Mouse (Mus musculus): ENCODE data around the gene S1pr1. TPM values are rescaled to one million over a fixed set of nuclear protein-coding genes. Genes with fewer than 3 reads are reported as not detected.

S1pr1 gene
- 10 to 100 TPM; 50.5 to 51.0 TPM for total RNA-seq (2021)

DNA sequence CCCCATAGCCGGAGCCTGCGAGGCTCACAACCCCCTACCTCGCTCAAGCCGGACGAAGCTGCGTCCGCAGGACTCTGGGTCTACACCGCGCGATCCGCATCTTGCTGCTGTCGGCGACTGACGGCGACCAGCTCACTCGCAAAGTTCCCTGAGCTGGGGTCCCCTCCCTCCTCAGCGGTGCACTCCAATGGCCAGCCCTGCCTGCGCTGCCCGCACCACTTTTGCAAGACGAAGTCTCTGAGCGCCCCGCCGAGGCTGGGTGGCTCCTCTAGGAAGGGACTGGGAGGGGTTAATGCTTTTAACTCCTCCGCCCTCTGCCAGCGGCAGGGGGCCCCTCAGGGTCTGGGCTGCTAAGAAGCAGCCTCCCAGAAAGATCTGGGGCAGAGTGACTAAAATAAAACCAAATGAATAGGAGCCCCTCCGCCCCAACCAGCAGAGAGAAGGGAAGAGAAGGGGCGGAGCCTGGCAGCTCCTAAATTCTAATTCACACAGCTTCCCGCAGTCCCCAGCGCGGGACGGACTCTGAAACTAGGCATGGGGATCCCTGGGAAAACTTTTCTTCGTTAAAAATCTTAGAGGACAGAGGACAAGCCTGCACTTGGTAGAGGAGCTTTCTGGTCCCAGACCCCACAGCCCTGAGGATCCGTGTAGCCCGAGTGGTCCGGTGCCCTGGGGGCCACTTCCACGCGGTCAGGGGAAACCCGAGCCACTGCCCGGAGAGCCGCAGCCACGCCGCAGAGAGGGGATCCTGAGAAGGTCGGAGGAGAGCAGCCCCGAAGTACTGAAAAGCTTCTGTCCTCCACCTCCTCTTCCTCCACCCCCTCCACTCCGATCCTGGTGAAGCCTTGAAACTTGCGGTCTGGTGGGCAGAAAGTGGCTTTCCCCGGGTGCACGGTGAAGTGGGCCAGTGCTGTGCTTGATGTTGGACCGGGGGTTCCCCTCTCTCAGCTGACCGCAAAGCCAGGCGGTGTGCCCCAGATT lies at the start of gene S1pr1:
Gene S1pr1, minus strand, starts transcription at position 402 of the 981 bp plus-strand sequence.
- intact Hi-C loops (cut with DNase I): loop anchor here (1.0 to 5.0 kb wide), 4 partner anchors 51 to 262 kb away; no protein-coding TSS in a partner anchor
- DNase-seq (ENCODE audit: low spot score): peak; percentile 84

DNA sequence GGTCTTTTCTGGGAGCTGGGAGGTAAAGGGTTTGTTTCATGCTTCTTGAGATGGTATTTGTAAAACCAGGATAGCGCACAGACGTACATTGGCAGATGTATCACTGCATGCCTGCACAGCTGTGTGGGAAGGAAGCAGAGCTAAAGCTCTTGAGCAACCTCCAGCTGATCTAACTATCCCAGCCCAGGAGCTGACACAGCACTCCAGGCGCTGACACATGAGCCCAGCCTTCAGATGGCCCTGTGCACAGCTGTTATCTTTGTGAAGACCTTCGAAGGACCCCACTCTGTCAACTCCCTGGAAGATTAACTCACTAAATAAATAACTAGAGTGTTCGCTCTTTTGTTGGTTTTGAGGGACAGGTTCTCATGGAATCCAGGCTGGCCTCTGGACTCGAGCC lies 48.4 kb upstream of the S1pr1 start:
- intact Hi-C loops (cut with DNase I): no loop called here
- peak; percentile 33 for DNase-seq (ENCODE audit: low spot score)

DNA sequence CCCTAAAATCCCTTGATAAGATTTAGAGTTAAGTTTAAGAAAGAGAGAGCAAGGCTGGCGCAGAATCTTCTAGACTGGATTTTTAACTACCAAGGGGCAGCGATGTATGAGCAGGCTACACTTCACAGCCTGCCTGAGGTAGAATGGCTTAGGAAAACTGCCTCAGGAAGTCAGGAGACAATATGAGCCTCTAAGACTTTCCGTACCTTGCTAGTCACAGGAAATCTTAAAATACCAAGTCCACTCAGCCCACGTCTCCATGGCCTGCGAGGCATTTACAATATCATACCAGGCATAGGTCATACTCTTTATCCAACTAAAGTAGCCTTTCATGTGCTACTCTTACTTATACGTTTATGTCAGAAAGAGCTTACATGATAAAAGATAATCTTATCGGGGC lies 48.0 kb upstream of the S1pr1 start:
- intact Hi-C loops (cut with DNase I): no loop called here
- no peak for DNase-seq (ENCODE audit: low spot score)

DNA sequence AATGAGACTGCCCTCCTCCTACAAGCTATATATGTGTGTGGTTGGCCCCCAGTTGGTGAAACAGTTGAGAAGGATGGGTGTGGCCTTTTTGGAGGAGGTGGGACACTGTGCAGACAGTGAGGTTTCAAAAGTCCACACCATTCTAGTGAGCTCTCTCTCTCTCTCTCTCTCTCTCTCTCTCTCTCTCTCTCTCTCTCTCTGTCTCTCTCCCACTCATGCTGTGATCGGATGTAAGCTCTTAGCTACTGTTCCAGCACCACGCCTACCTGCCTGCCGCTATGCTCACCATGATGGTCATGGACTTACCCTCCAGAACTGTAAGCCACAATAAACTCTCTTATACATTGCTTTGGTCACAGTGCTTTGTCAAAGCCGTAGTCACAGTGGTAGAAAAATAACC lies 44.8 kb upstream of the S1pr1 start:
- intact Hi-C loops (cut with DNase I): no loop called here
- no peak for DNase-seq (ENCODE audit: low spot score)

DNA sequence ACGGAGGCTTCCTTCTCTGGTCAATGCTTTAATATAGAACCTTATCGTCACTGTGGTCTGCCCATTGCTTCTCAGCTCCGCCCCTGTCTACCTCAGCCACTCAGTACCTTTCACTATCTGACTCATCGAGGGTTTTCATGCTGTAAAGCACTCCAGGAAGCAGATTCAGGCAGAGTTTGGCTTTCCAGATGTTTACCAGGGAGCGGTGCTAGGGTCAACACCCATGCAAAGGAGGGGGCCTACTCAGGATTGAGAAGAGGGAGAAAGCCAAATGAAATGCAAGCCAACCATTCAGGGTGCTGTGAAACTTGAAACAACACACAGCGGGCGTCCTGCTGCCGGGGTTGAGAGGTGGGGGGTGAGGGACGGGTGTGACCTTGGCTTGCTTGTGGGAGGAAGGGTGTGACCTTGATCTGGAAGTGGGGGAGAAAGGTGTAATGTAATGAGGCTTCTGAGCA lies 43.6 kb upstream of the S1pr1 start:
- intact Hi-C loops (cut with DNase I): no loop called here
- DNase-seq (ENCODE audit: low spot score): peak; percentile 62

DNA sequence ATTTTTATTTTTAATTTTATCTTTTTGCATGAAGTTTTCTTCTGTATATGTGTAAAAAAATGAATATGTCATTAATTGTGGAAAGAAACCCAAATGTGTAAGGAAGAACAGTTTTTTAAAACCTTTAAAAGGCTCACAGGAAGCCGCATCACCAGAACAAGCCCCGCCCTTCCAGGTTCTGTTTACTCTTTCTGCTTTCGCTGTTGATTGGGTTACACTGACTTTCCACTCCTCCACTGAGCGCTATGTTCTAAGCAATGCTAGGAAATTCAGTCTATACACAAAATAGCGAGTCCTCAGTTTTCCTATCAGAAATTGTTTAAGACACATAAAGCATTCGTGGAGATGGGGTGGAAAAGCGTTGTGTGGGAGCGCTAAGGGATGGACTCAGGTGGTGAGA lies 39.6 kb upstream of the S1pr1 start:
- DNase-seq (ENCODE audit: low spot score): no peak
- intact Hi-C loops (cut with DNase I): no loop called here

DNA sequence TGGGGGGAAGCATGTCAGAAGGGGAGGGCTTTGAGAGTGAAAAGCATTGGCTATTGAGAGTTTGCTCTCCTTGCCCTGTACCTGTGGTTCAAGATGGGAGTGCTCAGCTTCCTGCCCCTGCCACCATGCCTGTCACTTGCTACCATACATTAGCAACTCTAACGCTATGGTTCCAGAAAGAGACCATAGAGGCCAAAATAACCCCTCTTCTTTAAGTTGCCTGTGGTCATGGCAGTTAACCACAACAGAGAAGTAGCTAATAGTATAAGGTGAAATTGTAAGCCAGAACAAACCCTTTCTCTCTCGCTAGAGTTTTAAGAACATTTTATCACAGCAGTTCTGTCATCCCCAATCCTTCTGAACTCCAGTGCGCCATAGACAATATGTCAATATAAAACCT lies 35.5 kb upstream of the S1pr1 start:
- DNase-seq (ENCODE audit: low spot score): no peak
- intact Hi-C loops (cut with DNase I): no loop called here

DNA sequence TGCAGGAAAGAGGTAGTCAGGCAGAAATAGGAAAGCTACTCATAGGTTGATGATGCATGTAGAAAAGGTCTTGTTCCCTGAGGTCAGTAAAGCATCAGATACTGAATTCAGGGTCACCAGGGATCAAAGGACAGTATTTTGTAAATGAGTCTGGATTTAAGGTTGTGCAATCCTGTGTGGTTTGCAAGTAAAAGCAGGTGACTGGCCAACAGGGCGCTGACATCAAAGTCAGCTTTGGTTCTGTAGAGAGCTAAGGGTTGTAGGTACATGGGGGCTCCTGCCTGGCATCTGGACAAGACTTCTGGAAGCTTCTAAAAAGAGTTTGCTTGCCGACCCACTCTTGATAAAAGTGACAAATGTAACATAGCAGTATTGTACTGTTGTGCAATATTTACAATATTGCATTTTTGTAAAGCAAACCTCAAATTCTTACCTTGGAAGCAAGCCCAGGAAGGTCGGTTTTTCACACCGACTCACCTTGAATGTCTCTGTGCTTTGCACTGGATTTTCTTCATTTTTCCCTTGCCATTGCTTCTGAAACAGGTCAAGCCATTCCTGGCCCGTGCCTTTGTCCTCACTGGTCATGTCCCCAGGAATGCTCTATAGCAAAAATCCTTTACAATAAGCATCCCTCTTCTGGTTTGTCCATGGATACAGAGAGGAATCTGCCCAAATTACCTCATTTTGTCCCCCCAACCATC lies 33.6 kb upstream of the S1pr1 start:
- intact Hi-C loops (cut with DNase I): no loop called here
- no peak for DNase-seq (ENCODE audit: low spot score)

DNA sequence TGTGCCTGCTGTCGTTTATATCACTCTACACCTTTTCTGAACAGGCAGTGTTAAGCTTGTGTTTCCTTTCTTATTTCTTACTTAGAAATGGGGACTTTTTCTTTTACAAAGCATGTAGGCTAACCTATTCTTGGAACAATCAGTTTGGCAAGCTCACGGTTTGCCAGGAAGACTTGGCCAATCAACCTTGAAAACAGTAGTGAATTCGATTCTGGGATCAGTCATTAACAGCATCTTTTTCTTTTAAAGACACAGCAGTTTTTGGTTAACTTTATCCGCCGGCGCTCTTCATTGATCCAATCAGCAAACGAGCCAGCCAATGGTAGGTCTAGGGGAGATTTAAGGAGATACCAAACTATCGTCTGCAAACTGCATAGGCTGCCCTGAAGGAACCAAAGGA lies 31.6 kb upstream of the S1pr1 start:
- intact Hi-C loops (cut with DNase I): no loop called here

DNA sequence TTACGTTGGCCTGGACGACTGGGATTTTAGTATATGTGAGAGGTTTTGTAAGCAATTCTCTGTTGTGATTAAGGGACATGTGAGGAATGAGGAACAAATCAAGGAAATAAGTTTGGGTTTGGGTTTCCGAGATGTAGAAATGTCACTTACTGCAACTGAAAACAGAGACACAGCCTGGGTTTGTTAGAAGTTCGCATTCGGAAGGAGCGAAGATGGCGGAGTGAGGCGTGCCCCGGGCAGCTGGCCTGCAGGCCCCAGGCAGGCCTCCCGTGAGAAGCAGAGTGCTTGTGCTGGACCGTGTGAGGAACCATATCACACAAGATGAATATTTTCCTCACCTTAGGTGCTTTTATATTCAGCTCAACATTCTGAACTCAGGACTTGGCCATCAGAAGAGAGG lies 30.2 kb upstream of the S1pr1 start:
- intact Hi-C loops (cut with DNase I): no loop called here
- no peak for DNase-seq (ENCODE audit: low spot score)

More for the DNA sequence above, 31.6 kb upstream of the S1pr1 start:
- DNase-seq (ENCODE audit: low spot score): no peak

DNA sequence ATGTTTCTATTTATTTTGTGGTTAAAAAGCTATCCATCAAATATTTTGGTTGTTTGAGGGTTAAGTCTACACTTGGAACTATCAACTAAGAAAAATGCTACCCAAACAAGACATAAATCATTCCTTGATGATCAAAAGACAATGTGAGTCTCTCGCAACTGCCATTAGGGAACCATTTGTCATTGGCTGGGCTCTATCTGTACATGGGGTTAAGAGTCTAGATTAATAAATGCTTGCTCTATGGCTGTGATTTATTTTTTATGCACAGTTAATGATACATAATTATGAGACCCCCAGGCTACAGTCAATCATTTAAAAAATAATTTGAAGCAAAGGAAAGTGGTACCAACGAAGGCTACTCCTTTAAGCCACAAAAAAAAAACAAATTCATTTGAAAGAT lies 23.7 kb upstream of the S1pr1 start:
- no peak for DNase-seq (ENCODE audit: low spot score)
- intact Hi-C loops (cut with DNase I): no loop called here

DNA sequence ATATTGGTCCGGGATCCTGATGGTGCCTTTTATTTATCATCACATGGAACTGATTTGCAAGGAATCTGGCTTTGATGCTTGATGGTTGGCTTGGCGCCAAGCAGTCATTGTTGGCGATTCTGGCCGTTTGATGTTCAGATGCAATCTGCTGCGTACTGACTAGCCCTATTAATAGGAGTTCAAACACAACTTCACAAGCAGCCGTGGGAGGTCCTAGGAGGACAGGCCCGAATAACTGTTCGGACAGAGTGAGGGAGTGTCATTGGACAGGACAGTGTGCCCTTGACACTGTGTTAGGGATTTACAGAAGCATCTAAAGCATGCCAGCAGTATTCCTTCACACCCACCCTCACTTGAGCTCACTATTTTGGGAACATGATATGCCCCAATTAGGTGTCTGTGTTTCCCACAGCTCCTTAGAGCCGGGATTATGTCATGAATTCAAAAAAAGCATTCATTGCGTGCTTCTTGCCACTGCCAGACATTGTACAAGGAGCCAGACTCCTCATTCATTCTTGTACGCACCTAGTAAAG lies 23.0 kb upstream of the S1pr1 start:
- DNase-seq (ENCODE audit: low spot score): no peak
- intact Hi-C loops (cut with DNase I): no loop called here

DNA sequence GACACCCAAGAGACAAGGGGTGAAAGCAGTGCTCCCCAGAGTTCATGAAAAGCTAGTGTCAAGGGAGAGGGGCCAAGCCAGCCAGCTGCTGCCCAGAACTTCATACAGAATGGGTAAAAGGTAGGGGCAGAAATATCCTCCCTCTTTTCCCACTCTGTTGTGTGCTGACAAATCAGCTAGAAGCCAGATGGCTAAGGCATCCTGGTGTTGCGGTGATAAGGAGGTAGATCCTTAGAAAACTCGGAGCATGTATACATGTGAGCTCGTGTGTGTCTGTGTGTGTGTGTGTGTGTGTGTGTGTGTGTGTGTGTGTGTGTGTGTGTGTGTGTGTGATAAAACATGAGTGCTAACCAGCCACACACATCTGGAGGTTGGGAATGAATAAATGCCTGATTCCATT lies 20.7 kb upstream of the S1pr1 start:
- DNase-seq (ENCODE audit: low spot score): no peak
- intact Hi-C loops (cut with DNase I): no loop called here

DNA sequence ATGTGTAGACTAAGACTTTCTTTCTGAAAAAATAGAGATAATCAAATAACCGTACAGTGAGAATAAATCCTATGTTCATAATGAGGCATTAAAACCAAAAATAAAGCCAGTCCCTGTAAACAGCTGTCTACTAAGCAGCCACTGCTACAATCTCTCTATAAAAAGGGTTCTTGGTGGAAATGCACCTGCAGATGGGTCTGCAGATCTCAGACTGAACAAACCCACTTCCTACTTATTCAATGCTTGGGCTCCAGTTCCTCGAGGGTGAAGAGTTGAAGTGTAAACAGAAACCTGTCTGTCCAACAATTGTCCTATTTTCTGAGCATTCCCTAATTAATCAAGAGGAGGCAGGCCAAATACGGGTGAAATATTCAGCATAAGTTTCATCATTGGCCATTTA lies 20.0 kb upstream of the S1pr1 start:
- no peak for DNase-seq (ENCODE audit: low spot score)
- intact Hi-C loops (cut with DNase I): no loop called here

DNA sequence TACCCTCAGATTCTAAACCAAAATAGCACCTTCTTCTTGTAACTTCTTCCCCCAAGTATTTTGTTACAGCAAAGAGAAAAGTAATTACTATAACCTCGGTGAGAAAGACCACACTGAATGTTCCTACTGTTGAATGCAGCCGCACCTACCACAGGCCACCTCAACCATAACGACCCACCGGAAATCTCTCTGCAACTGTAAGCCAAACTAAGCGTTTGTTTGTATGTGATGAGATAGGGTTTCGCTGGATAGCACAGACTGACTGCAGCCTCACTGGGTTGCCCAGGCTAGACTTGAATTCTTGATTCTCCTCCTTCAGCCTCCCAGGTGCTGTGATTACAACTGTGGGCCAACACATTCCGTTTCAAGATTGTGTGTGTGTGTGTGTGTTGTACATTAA lies 15.5 kb upstream of the S1pr1 start:
- DNase-seq (ENCODE audit: low spot score): no peak
- intact Hi-C loops (cut with DNase I): no loop called here

DNA sequence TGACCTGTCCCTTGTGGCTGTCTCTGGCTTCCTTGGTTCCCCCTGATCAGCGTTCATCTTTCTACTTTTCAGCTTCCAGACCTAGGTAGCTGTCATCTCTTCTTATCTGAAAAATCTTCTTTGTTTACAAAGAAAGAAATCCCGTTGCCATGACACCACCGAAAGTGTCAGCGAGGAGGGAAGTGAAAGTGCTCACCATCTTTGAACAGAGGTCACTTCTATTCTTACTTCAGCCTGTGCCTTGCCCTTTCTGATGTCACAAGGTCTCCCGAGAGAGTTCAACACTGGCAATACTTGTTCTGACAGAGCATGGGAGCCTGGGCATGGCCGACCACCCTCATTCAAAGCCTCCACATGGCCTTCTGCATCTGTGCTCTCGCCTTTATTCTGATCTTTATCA lies 14.3 kb upstream of the S1pr1 start:
- intact Hi-C loops (cut with DNase I): no loop called here
- DNase-seq (ENCODE audit: low spot score): no peak

DNA sequence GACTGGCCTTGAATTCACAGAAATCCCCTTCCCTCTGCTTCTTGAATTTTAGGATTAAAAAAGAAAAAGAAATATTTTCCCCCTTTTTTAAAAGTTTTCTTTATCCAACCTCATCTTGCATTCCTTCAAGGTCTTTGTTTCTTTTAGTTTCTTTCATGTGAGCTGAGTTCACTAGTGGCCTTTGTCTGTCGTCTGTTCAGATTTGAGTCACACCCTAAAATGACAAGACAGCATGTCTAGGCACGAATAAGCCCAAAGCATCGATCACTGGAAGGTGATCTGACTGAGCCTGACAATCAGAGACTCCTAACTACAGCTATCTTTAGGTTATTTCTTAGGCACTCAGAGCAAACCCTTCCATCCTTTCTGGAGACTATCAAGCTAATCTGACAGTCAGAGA lies 13.3 kb upstream of the S1pr1 start:
- no peak for DNase-seq (ENCODE audit: low spot score)

DNA sequence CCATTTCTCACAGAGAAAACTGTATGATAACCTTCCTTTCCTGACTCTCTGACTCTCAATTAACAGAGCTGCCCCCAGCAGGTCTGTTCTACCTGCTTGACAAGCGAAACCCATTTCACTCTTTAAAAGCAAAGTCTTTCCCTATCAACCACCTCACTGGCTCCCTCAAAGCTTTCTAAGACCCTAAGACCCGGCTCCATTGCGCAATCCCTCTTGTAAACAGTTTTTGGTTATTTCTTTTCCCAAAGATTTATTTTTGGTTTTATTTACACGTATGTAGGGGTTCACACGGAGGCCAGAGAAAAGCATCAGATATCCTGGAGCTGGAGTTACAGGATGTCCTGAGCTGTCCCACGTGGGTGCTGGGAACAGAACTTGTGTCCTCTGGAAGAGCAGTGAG lies 4.0 kb upstream of the S1pr1 start:
- DNase-seq (ENCODE audit: low spot score): no peak
- intact Hi-C loops (cut with DNase I): no loop called here

More for the DNA sequence above, 13.3 kb upstream of the S1pr1 start:
- intact Hi-C loops (cut with DNase I): no loop called here

DNA sequence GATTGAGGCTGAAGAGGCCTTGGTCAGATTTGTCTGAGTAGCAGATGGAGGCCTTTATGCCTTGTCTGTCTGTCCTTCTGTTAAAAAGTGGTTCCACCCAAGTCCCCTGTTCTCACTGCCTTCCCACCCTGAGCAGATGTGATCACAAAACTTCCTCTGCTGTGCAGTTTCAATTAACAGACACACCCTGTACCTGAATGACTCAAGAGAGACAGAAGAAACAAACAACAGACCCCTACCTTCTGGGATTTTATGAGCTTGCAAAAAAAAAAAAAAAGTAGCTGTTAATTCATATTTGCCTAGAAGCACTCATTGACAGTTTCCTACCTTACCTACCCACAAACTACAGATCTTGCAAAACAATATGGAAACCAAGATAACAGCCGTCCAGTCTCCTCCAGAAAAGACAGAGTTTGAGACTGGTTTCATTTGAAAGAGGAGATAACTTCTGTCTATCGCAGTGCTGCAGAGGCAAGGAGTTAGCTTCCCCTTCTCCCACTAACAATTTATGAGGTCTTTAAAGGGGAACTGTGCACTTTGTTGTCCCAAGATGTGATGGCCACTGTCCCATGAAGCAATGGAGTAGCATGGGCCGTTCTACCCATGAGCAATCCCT lies 1.1 kb upstream of the S1pr1 start:
- no peak for DNase-seq (ENCODE audit: low spot score)
- intact Hi-C loops (cut with DNase I): no loop called here

DNA sequence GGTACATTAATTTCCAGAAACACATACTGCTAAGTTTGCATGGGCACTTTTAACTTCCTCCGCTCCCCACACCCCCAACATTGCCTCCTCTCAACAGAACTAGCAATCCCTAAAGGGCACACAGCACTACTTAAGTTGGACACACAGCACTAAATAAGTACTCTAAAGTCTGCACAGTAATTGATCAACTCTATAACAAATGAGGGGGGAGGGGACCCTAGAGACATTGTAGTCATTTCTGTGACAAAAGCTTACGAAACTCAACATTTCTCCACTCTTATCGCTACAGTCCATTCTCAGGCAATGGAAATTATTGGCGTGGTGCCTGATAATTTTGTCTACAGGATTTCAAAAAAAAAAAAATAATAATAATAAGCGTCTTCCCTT lies 830 bp downstream of the S1pr1 start:
- no peak for DNase-seq (ENCODE audit: low spot score)
- intact Hi-C loops (cut with DNase I): loop anchor here (1.0 to 5.0 kb wide), 4 partner anchors 52 to 263 kb away; no protein-coding TSS in a partner anchor

Data from heart, postnatal 25 days (tissue).